Mouse (Mus musculus) stomach, embryonic 14.5 days (tissue): ENCODE measurements around the gene Zfc3h1. TPM values are rescaled to one million over a fixed set of nuclear protein-coding genes. Genes with fewer than 3 reads are reported as not detected.

Experiments used
- ATAC-seq: fragments of 200-750 bp; cut with Nextera tagmentation; 2 replicates; pipeline ENCODE4 v1.8.0; 2017; ENCODE audit warnings: low read depth, moderate TSS enrichment; ENCODE audit not compliant: insufficient number of reproducible peaks, insufficient read depth, low FRiP score
- H3K27ac ChIP-seq: fragments of 300-500 bp; sonication (generic); 2 replicates; pipeline ENCODE4 v1.5.1; 2014; ENCODE audit warnings: mild to moderate bottlenecking, low read length, moderate library complexity, mixed read lengths
- H3K27me3 ChIP-seq: fragments of 300-500 bp; sonication (generic); 2 replicates; pipeline ENCODE4 v1.6.1; 2014; ENCODE audit warnings: low read length, control low read depth, mixed read lengths; ENCODE audit not compliant: control insufficient read depth, insufficient read depth
- H3K36me3 ChIP-seq: fragments of 300-500 bp; sonication (generic); 2 replicates; pipeline ENCODE4 v1.6.1; 2014; ENCODE audit warnings: mild to moderate bottlenecking, control low read depth, low read length, moderate library complexity, mixed read lengths; ENCODE audit not compliant: control insufficient read depth, insufficient read depth
- H3K4me1 ChIP-seq: fragments of 300-500 bp; sonication (generic); 2 replicates; pipeline ENCODE4 v1.6.1; 2014; ENCODE audit warnings: low read length, control low read depth, mixed read lengths; ENCODE audit not compliant: control insufficient read depth, insufficient read depth
- H3K4me2 ChIP-seq: fragments of 300-500 bp; sonication (generic); replicated peaks from 2 replicates; pipeline ENCODE4 v1.6.1; 2014; ENCODE audit warnings: low read depth, low read length, control low read depth
- H3K4me3 ChIP-seq: fragments of 300-500 bp; sonication (generic); 2 replicates; pipeline ENCODE4 v1.5.1; 2014; ENCODE audit warnings: low read depth, low read length, control low read depth
- H3K9ac ChIP-seq: fragments of 300-500 bp; sonication (generic); replicated peaks from 2 replicates; pipeline ENCODE4 v1.6.1; 2014; ENCODE audit warnings: low read depth, mild to moderate bottlenecking, control low read depth, low read length, moderate library complexity, mixed read lengths
- H3K9me3 ChIP-seq: fragments of 300-500 bp; sonication (generic); 2 replicates; pipeline ENCODE4 v1.6.1; 2016; ENCODE audit warnings: low read depth, low read length, control low read depth; ENCODE audit not compliant: control insufficient read depth
- WGBS: fragments of 180-500 bp; shearing (Covaris S2); extraction: QIAGEN DNeasy Blood & Tissue Kit; methylation state at CpG from one replicate; pipeline ENCODE4 v1.1.7; 2014; 5-methylcytosine and 5-hydroxymethylcytosine counted together
- polyA plus RNA-seq: library from polyadenylated mRNA; unstranded; fragments of >200 nt; fragmentation: Nextera tagmentation; extraction: Ambion mirVana; gene quantifications from 2 replicates; pipeline ENCODE4 v1.2.1, GENCODE M21; 2014

Gene Zfc3h1
- polyA plus RNA-seq, 1 experiment from 2014 or later = 36.0 TPM

- no peak overlapping the region for H3K9ac ChIP-seq
- H3K27me3 ChIP-seq = no peaks in the 10 kb centered on the region
- no peak overlapping the region for H3K4me3 ChIP-seq
- H3K4me2 ChIP-seq = no peak overlapping the region
- no peaks in the 10 kb centered on the region for H3K9me3 ChIP-seq
- 74% methylated on average over 2 of the region's 2 CpGs for WGBS
- H3K4me1 ChIP-seq = no peaks in the 10 kb centered on the region
- ATAC-seq = no peak
- H3K27ac ChIP-seq = no peak overlapping the region
- no peaks in the 10 kb centered on the region for H3K36me3 ChIP-seq
Observed at GRCm38 (mm10) chr10:115350810-115351397, 33.9 kb upstream of the Zfc3h1 start.

- WGBS = 79% methylated on average over 6 of the region's 6 CpGs
- no peak for ATAC-seq
- no peaks in the 10 kb centered on the region for H3K4me1 ChIP-seq
Observed at GRCm38 (mm10) chr10:115354553-115354952, 30.2 kb upstream of the Zfc3h1 start.

GRCm38 (mm10) chr10:115355016-115355415 is 29.7 kb upstream of the Zfc3h1 start:
- no peak overlapping the region for H3K4me2 ChIP-seq
- no peaks in the 10 kb centered on the region for H3K27me3 ChIP-seq
- no peaks in the 10 kb centered on the region; the same call in 1 of the 2 replicates for H3K36me3 ChIP-seq
- H3K4me1 ChIP-seq = no peaks in the 10 kb centered on the region
- no peak overlapping the region for H3K27ac ChIP-seq
- WGBS = 89% methylated on average over 6 of the region's 6 CpGs
- no peaks in the 10 kb centered on the region for H3K9me3 ChIP-seq
- H3K9ac ChIP-seq = no peak overlapping the region
- ATAC-seq = no peak
- H3K4me3 ChIP-seq = no peak overlapping the region

More at GRCm38 (mm10) chr10:115354553-115354952, 30.2 kb upstream of the Zfc3h1 start:
- Histone ChIP-seq H3K9me3 (no peaks in the 10 kb centered on the region), H3K4me3 (no peak overlapping the region), H3K9ac (no peak overlapping the region), H3K4me2 (no peak overlapping the region), H3K36me3 (no peaks in the 10 kb centered on the region; the same call in 1 of the 2 replicates), H3K27ac (no peak overlapping the region), H3K27me3 (no peaks in the 10 kb centered on the region)

- no peak overlapping the region for H3K27ac ChIP-seq
- H3K9ac ChIP-seq = no peak overlapping the region
- H3K9me3 ChIP-seq = no peaks in the 10 kb centered on the region
- H3K4me3 ChIP-seq = no peak overlapping the region
- 92% methylated on average over 5 of the region's 7 CpGs for WGBS
- H3K36me3 ChIP-seq = no peaks in the 10 kb centered on the region; the same call in 1 of the 2 replicates
- no peak for ATAC-seq
- H3K4me1 ChIP-seq = no peaks in the 10 kb centered on the region; the same call in 1 of the 2 replicates
- no peak overlapping the region for H3K4me2 ChIP-seq
- H3K27me3 ChIP-seq = no peaks in the 10 kb centered on the region
Observed at GRCm38 (mm10) chr10:115356106-115356505, 28.7 kb upstream of the Zfc3h1 start.

- WGBS = 93% methylated on average over 17 of the region's 17 CpGs
- H3K9me3 ChIP-seq = no peaks in the 10 kb centered on the region
- no peak overlapping the region for H3K9ac ChIP-seq
- no peak overlapping the region for H3K27ac ChIP-seq
- H3K4me2 ChIP-seq = no peak overlapping the region
- no peaks in the 10 kb centered on the region; the same call in 1 of the 2 replicates for H3K36me3 ChIP-seq
- H3K4me3 ChIP-seq = no peak overlapping the region
- H3K27me3 ChIP-seq = no peaks in the 10 kb centered on the region
- ATAC-seq = no peak
- H3K4me1 ChIP-seq = no peaks in the 10 kb centered on the region; the same call in 1 of the 2 replicates
Observed at GRCm38 (mm10) chr10:115358216-115358919, 26.4 kb upstream of the Zfc3h1 start.

- no peak overlapping the region for H3K27ac ChIP-seq
- no peaks in the 10 kb centered on the region for H3K9me3 ChIP-seq
- H3K27me3 ChIP-seq = no peaks in the 10 kb centered on the region
- H3K4me3 ChIP-seq = no peak overlapping the region
- no peak overlapping the region for H3K4me2 ChIP-seq
- ATAC-seq = no peak
- 92% methylated on average over 7 of the region's 7 CpGs for WGBS
- no peaks in the 10 kb centered on the region; the same call in 1 of the 2 replicates for H3K36me3 ChIP-seq
- no peak overlapping the region for H3K9ac ChIP-seq
- no peaks in the 10 kb centered on the region; the same call in 1 of the 2 replicates for H3K4me1 ChIP-seq
Observed at GRCm38 (mm10) chr10:115359066-115359465, 25.7 kb upstream of the Zfc3h1 start.

GRCm38 (mm10) chr10:115361840-115362622 is 22.7 kb upstream of the Zfc3h1 start, which contains the start of gene Tmem19:
Tmem19 (minus strand) TSS chr10:115362501.
- Histone ChIP-seq H3K4me3 (peak within 1 kb of the TSS; percentile 48), H3K36me3 (no peaks in the 10 kb centered on the region; the same call in 1 of the 2 replicates), H3K27ac (peak within 1 kb of the TSS; percentile 91), H3K4me2 (peak within 1 kb of the TSS; percentile 72), H3K9ac (peak within 1 kb of the TSS; percentile 30), H3K27me3 (no peaks in the 10 kb centered on the region), H3K4me1 (no peaks in the 10 kb centered on the region; the same call in 1 of the 2 replicates), H3K9me3 (no peaks in the 10 kb centered on the region)
- WGBS = under 1% methylated on average over 58 of the region's 58 CpGs
- peak; percentile 98 for ATAC-seq

- 6% methylated on average over 9 of the region's 9 CpGs for WGBS
- Histone ChIP-seq H3K4me3 (peak overlapping the region; percentile 48), H3K36me3 (no peaks in the 10 kb centered on the region), H3K27me3 (no peaks in the 10 kb centered on the region), H3K27ac (peak overlapping the region; percentile 91), H3K4me2 (peak overlapping the region; percentile 72), H3K9me3 (no peaks in the 10 kb centered on the region), H3K4me1 (no peaks in the 10 kb centered on the region; the same call in 1 of the 2 replicates), H3K9ac (peak overlapping the region; percentile 30)
- ATAC-seq = peak; percentile 12; the same call in 1 of the 2 replicates
Observed at GRCm38 (mm10) chr10:115362623-115362964, 22.2 kb upstream of the Zfc3h1 start.
